Mouse (Mus musculus): ENCODE measurements around the gene C2cd2l.

- TF ChIP-seq CTCF (IDR thresholded peaks at IDR 0.05; ENCODE audit: low read depth) (no peak), EP300 (optimal IDR thresholded peaks at IDR 0.05) (no peak)
Observed at GRCm38 (mm10) chr9:44347621-44348020, 27.5 kb upstream of the C2cd2l start.

Data from stomach, postnatal 0 days (tissue).